Mouse (Mus musculus) gastrocnemius, postnatal 36 days (tissue): ENCODE results near the gene Rb1. TPM values are rescaled to one million over a fixed set of nuclear protein-coding genes. Genes with fewer than 3 reads are reported as not detected.

Experiments
- microRNA-seq, 2 experiments: library from miRNA; unstranded; fragments of <30 nt; microRNA quantifications; one replicate each; pipeline ENCODE4 v1.2.0; 2021
- total RNA-seq, 2 experiments: library from RNA; stranded (reverse); gene quantifications; 2 replicates each; pipeline ENCODE4 v1.2.3; 2021

Gene Rb1
- total RNA-seq, 2 experiments from 2014 or later, result 14.2 to 18.0 TPM

Small RNA genes lying within 50 kb of the gene (microRNA-seq; reads per million reads assigned to microRNA genes)
- gene Mir687, result 0 reads per million in 2 experiments

Other genes with a start within 250 kb of the Rb1 start
- gene Rcbtb2, start 202.8 kb downstream of the Rb1 start, total RNA-seq, result 10 to 100 TPM; 16.1 to 19.4 TPM
- gene Lpar6, start 87.9 kb downstream of the Rb1 start, total RNA-seq, result 1 to 10 TPM in 1 of 2 experiments, under 1 TPM in 1; 0.99 to 1.4 TPM
- gene Itm2b, start 59.5 kb upstream of the Rb1 start, total RNA-seq, result 100 to 1,000 TPM; 262 to 264 TPM
- gene Med4, start 184.2 kb upstream of the Rb1 start, total RNA-seq, result 10 to 100 TPM in 1 of 2 experiments, 1 to 10 TPM in 1; 9.3 to 11.8 TPM
- 100 to 1,000 TPM; 486 to 490 TPM for gene Sucla2, start 199.5 kb upstream of the Rb1 start, total RNA-seq
- gene Nudt15, start 222.4 kb upstream of the Rb1 start, total RNA-seq, result 1 to 10 TPM; 6.1 to 6.4 TPM